Mouse (Mus musculus): Measurements from ENCODE around the gene Dnah10. TPM values are rescaled to one million over a fixed set of nuclear protein-coding genes. Genes with fewer than 3 reads are reported as not detected.

Dnah10 gene
- total and polyA plus RNA-seq, 3 experiments: 0.03 to 0.30 (median 0.08) TPM

GRCm38 (mm10) chr5:124873890-124874601 lies 149.2 kb downstream of the Dnah10 start:
- in situ Hi-C loops (cut with MboI; ENCODE audit: low pct_ligation_motif_present, low pct_unique_long_range_greater_than_20kb, low sequenced_read_pairs) (loop anchor here (25.0 kb wide), 1 partner anchor 437 kb away; the partner anchor contains the start of genes Kmt5a and Sbno1), dilution Hi-C loops (cut with MboI; ENCODE audit: extremely low pct_ligation_motif_present, extremely low pct_unique_long_range_greater_than_20kb, low sequenced_read_pairs) (no loop called here)
- no peak overlapping the region for H3K9ac ChIP-seq (ENCODE audit: insufficient read depth, low read depth)
- H3K4me1 ChIP-seq (ENCODE audit: control insufficient read depth in 1 of 2, insufficient read depth in 2 of 2): no peaks in the 10 kb centered on the region
- H3K27me3 ChIP-seq (replicated peaks): no peaks in the 10 kb centered on the region
- no peak for TF ChIP-seq MAX (IDR thresholded peaks at IDR 0.05; ENCODE audit: low read length)
- TF ChIP-seq E2F4 (IDR thresholded peaks at IDR 0.05; ENCODE audit: insufficient replicate concordance, low read depth, low read length): no peak
- no peak for TF ChIP-seq EP300 (IDR thresholded peaks at IDR 0.05; ENCODE audit: low read length)
- no peak for TF ChIP-seq TCF12 (IDR thresholded peaks at IDR 0.05; ENCODE audit: low read depth, low read length)
- no peak for TF ChIP-seq PAX5 (IDR thresholded peaks at IDR 0.05; ENCODE audit: low read length)
- no peak for TF ChIP-seq BHLHE40 (IDR thresholded peaks at IDR 0.05; ENCODE audit: low read depth, low read length)
- TF ChIP-seq TBP (conservative IDR thresholded peaks at IDR 0.05; ENCODE audit: low read depth, low read length): no peak
- no peak for TF ChIP-seq ZKSCAN1 (IDR thresholded peaks at IDR 0.05; ENCODE audit: borderline replicate concordance, low read depth, low read length)
- TF ChIP-seq POLR2A (IDR thresholded peaks at IDR 0.05; ENCODE audit: low read depth, low read length): no peak
- no peak for TF ChIP-seq SIN3A (IDR thresholded peaks at IDR 0.05; ENCODE audit: low read length)
- TF ChIP-seq JUN (IDR thresholded peaks at IDR 0.05; ENCODE audit: insufficient read depth, low read depth, low read length): no peak
- no peak for TF ChIP-seq MAZ (IDR thresholded peaks at IDR 0.05; ENCODE audit: low read depth, low read length)
- TF ChIP-seq CTCF (conservative IDR thresholded peaks at IDR 0.05 in 1 of 2, IDR thresholded peaks at IDR 0.05 in 1 of 2; ENCODE audit: low read depth in 2 of 2, low read length in 2 of 2): no peak
- TF ChIP-seq MXI1 (IDR thresholded peaks at IDR 0.05; ENCODE audit: low read depth, low read length): no peak
- no peak for TF ChIP-seq UBTF (IDR thresholded peaks at IDR 0.05; ENCODE audit: low read depth, low read length)
- no peak for TF ChIP-seq ETS1 (conservative IDR thresholded peaks at IDR 0.05; ENCODE audit: low read depth, low read length)
- TF ChIP-seq POLR2AphosphoS2 (IDR thresholded peaks at IDR 0.05; ENCODE audit: low read depth, low read length): no peak
- TF ChIP-seq ELF1 (IDR thresholded peaks at IDR 0.05; ENCODE audit: low read depth, low read length): no peak
- TF ChIP-seq ZMIZ1 (IDR thresholded peaks at IDR 0.05; ENCODE audit: low read depth, low read length): no peak
- no peak for TF ChIP-seq RCOR1 (conservative IDR thresholded peaks at IDR 0.05; ENCODE audit: low read depth, low read length)
- H3K4me2 ChIP-seq (ENCODE audit: insufficient read depth, low read depth, poor library complexity, severe bottlenecking): no peak overlapping the region
- peaks cover 10 to 85% of the 10 kb centered on the region in 2 experiments for H3K36me3 ChIP-seq (replicated peaks in 1 of 2; ENCODE audit: control insufficient read depth in 1 of 2, insufficient read depth in 1 of 2, low read length in 1 of 2)
- no peak for DNase-seq (ENCODE audit: extremely low read depth)
- no peaks in the 10 kb centered on the region for H3K9me3 ChIP-seq (replicated peaks; ENCODE audit: low read length)
- no peaks in the 10 kb centered on the region for H3K79me2 ChIP-seq (replicated peaks; ENCODE audit: control insufficient read depth, extremely low read depth, insufficient read depth, poor library complexity, severe bottlenecking)
- no peak overlapping the region for H3K4me3 ChIP-seq (replicated peaks in 1 of 3; ENCODE audit: low read depth in 2 of 3, low read length in 2 of 3, poor library complexity in 1 of 3)
- no peak overlapping the region for H3K27ac ChIP-seq (ENCODE audit: insufficient read depth, low read depth)

- Histone ChIP-seq H3K9ac (ENCODE audit: insufficient read depth, low read depth) (no peak overlapping the region), H3K4me1 (ENCODE audit: control insufficient read depth in 1 of 2, insufficient read depth in 2 of 2) (0 out of 4 replicates have a peak, but pooled peaks cover 0 to 3% of the 10 kb centered on the region in 2 experiments), H3K79me2 (replicated peaks; ENCODE audit: control insufficient read depth, extremely low read depth, insufficient read depth, poor library complexity, severe bottlenecking) (no peaks in the 10 kb centered on the region), H3K27me3 (replicated peaks) (no peaks in the 10 kb centered on the region), H3K4me3 (replicated peaks in 1 of 3; ENCODE audit: low read depth in 2 of 3, low read length in 2 of 3, poor library complexity in 1 of 3) (no peak overlapping the region), H3K4me2 (ENCODE audit: insufficient read depth, low read depth, poor library complexity, severe bottlenecking) (no peak overlapping the region), H3K27ac (ENCODE audit: insufficient read depth, low read depth) (no peak overlapping the region), H3K36me3 (replicated peaks in 1 of 2; ENCODE audit: control insufficient read depth in 1 of 2, insufficient read depth in 1 of 2, low read length in 1 of 2) (peaks cover 8 to 82% of the 10 kb centered on the region in 2 experiments), H3K9me3 (replicated peaks; ENCODE audit: low read length) (no peaks in the 10 kb centered on the region)
- DNase-seq (ENCODE audit: extremely low read depth): no peak
- dilution Hi-C loops (cut with MboI; ENCODE audit: extremely low pct_ligation_motif_present, extremely low pct_unique_long_range_greater_than_20kb, low sequenced_read_pairs): no loop called here
- in situ Hi-C loops (cut with MboI; ENCODE audit: low pct_ligation_motif_present, low pct_unique_long_range_greater_than_20kb, low sequenced_read_pairs): no loop called here
- TF ChIP-seq CTCF (conservative IDR thresholded peaks at IDR 0.05 in 1 of 2, IDR thresholded peaks at IDR 0.05 in 1 of 2; ENCODE audit: low read depth in 2 of 2, low read length in 2 of 2) (no peak), ZC3H11A (IDR thresholded peaks at IDR 0.05; ENCODE audit: low read depth, low read length) (no peak), GABPA (IDR thresholded peaks at IDR 0.05; ENCODE audit: insufficient replicate concordance, low read depth, low read length) (no peak), MAZ (IDR thresholded peaks at IDR 0.05; ENCODE audit: low read depth, low read length) (no peak), ZMIZ1 (IDR thresholded peaks at IDR 0.05; ENCODE audit: low read depth, low read length) (no peak)
Observed at GRCm38 (mm10) chr5:124879251-124879650, 154.4 kb downstream of the Dnah10 start.
